Mouse (Mus musculus) ovary, postnatal 14 days (tissue): ENCODE data around the gene Cyp2c39.
"Not testable (repeated sequence)": the region's sequence is repeated elsewhere in the genome, so short reads cannot be mapped to it uniquely, and the experiment has no call there.

Source experiments
- DNase-seq: peaks from one replicate; pipeline ENCODE4 v3.0.0; 2022; ENCODE audit warnings: low spot score

Gene Cyp2c39

DNA sequence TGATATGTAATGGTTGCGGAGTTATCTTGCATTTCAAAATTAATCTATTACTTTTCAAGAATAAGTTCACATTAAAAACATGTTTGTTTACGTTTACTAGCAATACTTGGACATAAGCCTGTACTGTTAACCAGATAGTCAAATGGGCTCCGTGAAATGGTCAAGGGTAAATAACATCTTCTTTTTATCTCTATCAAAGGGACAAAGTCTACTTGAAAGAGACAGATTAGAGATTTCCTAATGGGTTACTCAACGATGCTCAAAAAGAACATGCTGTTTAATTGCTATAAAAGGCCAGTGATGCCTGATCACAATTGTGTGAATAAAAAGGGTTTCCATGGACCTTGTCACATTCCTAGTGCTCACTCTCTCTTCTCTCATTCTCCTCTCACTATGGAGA is at the start of gene Cyp2c39:
Gene Cyp2c39, plus strand, starts transcription at position 329 of the 400 bp plus-strand sequence.
- DNase-seq = no peak

DNA sequence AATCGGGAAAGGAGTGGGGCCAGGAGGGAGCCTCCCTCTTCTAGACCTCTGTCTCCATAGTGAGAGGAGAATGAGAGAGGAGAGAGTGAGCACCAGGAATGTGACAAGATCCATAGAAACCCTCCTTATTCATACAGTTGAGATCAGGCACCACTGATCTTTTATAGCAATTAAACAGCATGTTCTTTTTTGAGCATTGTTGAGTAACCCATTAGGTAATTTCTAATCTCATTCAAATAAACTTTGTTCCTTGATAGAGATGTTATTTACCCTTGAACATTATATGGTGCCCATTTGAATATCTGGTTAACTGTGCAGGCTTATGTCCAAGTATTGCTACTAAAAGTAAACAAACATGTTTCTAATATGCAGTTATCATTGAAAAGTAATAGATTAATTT is 47.7 kb upstream of the Cyp2c39 start, which contains the start of gene Cyp2c38:
Gene Cyp2c38, minus strand, starts transcription at position 135 of the 400 bp plus-strand sequence.
- DNase-seq = no peak

DNA sequence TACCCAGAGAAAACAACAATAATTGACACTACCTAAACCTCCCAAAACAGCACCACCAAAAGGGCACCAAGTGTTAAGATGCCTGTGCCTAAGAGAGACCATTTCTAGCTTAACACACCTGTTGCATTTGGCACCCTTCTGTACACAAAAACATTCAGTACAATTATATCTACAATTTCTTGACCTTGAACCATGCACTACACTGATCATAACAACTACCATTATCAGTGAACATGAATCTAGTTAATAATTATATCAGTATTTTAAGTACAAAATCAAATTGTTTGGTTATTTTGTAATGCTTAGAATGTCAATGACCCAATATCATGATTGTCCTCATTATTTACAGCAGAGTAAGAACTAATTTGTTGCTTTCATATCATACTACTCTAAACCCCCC is 46.7 kb upstream of the Cyp2c39 start:
- no peak for DNase-seq

DNA sequence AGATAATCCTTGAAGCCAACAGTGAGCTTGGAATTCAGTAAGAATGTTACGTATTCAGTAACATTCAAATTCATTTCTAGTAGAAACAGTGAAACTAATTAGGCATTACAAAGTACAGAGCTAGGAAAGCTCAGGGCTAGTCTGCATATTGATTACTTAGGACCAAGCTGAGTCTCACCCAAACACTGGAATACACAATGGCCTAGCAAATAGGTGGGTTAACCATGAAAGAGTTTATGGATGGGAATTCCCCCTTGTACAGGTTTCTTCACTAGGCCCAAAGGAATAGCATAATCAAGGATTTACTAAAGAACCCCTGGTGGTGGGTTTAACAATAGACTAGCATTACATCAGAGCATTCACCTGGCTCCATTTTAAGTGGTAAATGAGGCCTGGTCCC is 26.7 kb upstream of the Cyp2c39 start:
- DNase-seq = not testable (repeated sequence)

DNA sequence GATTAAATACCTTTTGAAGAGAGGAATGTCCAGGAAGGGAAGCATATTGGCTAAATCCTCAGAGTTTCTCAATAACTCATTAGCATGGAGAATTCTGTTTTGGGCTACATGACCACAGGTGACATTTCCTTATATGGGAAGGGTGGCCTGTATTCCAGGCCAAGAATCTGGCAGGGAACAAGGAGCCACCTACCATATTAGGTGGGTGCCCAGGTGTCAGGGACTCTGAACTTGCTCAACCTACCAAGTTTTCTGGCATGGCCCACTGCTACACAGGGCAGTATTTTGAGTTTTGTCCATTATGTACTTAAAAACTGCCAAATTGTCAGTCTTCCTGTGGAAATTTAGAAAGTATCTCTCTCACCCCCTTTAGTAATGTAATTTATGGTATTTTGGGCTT is 4.3 kb upstream of the Cyp2c39 start:
- no peak for DNase-seq

DNA sequence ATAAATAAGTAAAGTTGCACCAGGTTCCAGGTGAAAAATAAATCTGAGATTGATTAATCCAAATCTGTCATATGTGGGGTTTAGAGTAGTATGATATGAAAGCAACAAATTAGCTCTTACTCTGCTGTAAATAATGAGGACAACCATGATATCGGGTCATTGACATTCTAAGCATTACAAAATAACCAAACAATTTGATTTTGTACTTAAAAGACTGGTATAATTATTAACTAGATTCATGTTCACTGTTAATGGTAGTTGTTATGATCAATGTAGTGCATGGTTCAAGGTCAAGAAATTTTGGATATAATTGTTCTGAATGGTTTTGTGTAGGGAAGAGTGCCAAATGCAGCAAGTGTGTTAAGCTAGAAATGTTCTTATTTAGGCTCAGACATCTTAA is 1.1 kb upstream of the Cyp2c39 start:
- no peak for DNase-seq
